Mouse (Mus musculus): ENCODE results near the gene Xk. TPM values are rescaled to one million over a fixed set of nuclear protein-coding genes. Genes with fewer than 3 reads are reported as not detected.

The Xk gene
- total RNA-seq (2023): 0.83 TPM

GRCm38 (mm10) chrX:9272460-9273361 lies at the start of gene Xk:
TSS of gene Xk (plus strand) at chrX:9272756.

GRCm38 (mm10) chrX:9256766-9257165 lies 15.8 kb upstream of the Xk start, which contains the start of gene Gm14862:
TSS of gene Gm14862 (minus strand) at chrX:9256899.

GRCm38 (mm10) chrX:9283464-9283863 lies 10.9 kb downstream of the Xk start, which contains the start of gene H2al1m:
TSS of gene H2al1m (plus strand) at chrX:9283764.

GRCm38 (mm10) chrX:9350327-9350726 lies 77.8 kb downstream of the Xk start, which contains the start of gene H2al1k:
TSS of gene H2al1k (plus strand) at chrX:9350627.

Other genes starting within 250 kb of the Xk start
- not detected for gene Fthl17e, start 239.3 kb upstream of the Xk start, total RNA-seq (2023)
- gene Fthl17f, start 209.7 kb upstream of the Xk start, total RNA-seq (2023): not detected
- gene 4930402K13Rik, start 168.2 kb upstream of the Xk start, total RNA-seq (2023): not detected
- gene Lancl3, start 72.9 kb upstream of the Xk start, total RNA-seq (2023): not detected
- gene Gm14862, start 15.9 kb upstream of the Xk start, total RNA-seq (2023): not detected
- not detected for gene H2al1m, start 11.0 kb downstream of the Xk start, total RNA-seq (2023)
- gene H2al1k, start 77.9 kb downstream of the Xk start, total RNA-seq (2023): not detected
- gene Cybb, start 215.0 kb downstream of the Xk start, total RNA-seq (2023): 20.1 TPM

Data from CD8-positive naive resting alpha-beta T cell, adult 57 days (primary cell).